ENCODE assay signal across 8 mouse cellular contexts in the genomic region with DNA sequence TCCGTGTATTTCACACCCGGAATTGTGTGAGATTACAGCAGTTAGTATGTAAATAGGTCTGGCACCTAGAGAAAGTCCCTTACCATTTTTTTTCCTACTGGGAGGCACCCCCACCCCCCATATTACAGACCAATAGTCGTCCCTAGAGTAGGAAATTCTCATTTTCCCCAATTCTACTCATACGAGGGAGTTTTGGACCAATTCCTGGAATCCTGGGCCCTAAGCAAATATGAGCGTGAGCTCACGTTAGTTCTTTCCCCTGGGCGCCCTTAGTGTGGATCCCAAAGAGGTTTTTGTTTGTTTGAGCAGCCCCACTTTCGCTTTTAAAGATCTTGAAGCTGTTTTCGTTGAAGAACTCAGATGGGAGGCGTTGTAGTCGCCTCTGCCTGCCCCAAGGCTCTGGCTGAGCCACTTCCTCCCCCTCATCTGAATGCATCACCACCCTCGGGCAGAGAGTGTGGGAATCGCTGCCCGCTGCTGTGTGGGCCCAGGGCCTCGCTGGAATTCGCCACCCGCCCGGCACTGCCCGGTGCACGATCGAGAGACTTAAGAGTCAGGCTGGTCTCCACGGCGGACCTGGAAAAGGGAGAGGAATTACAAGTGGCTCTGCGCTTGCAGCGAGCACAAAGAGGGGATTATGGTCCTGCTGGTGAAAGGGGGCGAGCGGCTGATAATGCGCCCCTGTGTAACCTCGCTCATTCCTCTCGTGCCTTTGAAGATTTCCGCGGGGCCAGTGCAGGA.
DNase-seq lines count a peak whose midpoint lies in the region; ATAC-seq lines count a peak whose summit lies in the region.

No protein-coding gene starts in this region.

- peak; percentile 91 for ATAC-seq in granulocyte monocyte progenitor cell, adult 5-6 weeks (replicated peaks; ENCODE audit: poor library complexity, severe bottlenecking)
- ATAC-seq in limb, embryonic 12.5 days (ENCODE audit: insufficient number of reproducible peaks, insufficient read depth, low FRiP score, low TSS enrichment, low read depth): peak; percentile 63; the same call in 1 of the 2 replicates
- ATAC-seq in midbrain, embryonic 13.5 days: peak; percentile 98

- H3K4me3 ChIP-seq in limb, embryonic 12.5 days (replicated peaks): peak overlapping the region; percentile 40
- H3K4me3 ChIP-seq in midbrain, embryonic 13.5 days (replicated peaks): peak overlapping the region; percentile 36

- no peaks in the 10 kb centered on the region for H3K27me3 ChIP-seq in limb, embryonic 12.5 days
- H3K27me3 ChIP-seq in midbrain, embryonic 13.5 days: no peaks in the 10 kb centered on the region

- H3K36me3 ChIP-seq in limb, embryonic 12.5 days: no peaks in the 10 kb centered on the region
- no peaks in the 10 kb centered on the region for H3K36me3 ChIP-seq in midbrain, embryonic 13.5 days

- peak overlapping the region; percentile 82 for H3K27ac ChIP-seq in limb, embryonic 12.5 days
- H3K27ac ChIP-seq in midbrain, embryonic 13.5 days: peak overlapping the region; percentile 79

- no peaks in the 10 kb centered on the region for H3K9me3 ChIP-seq in limb, embryonic 12.5 days
- H3K9me3 ChIP-seq in midbrain, embryonic 13.5 days: no peaks in the 10 kb centered on the region

- H3K4me1 ChIP-seq in limb, embryonic 12.5 days (replicated peaks): peaks cover 17% of the 10 kb centered on the region
- H3K4me1 ChIP-seq in midbrain, embryonic 13.5 days (replicated peaks): peaks cover 24% of the 10 kb centered on the region

- peak overlapping the region; percentile 66 for H3K4me2 ChIP-seq in limb, embryonic 12.5 days
- peak overlapping the region; percentile 58 for H3K4me2 ChIP-seq in midbrain, embryonic 13.5 days (replicated peaks)

- 4% methylated on average over 32 of the region's 32 CpGs for WGBS in limb, embryonic 12.5 days
- 1% methylated on average over 32 of the region's 32 CpGs for WGBS in midbrain, embryonic 13.5 days

- peak overlapping the region; percentile 55 for H3K9ac ChIP-seq in limb, embryonic 12.5 days (replicated peaks)
- H3K9ac ChIP-seq in midbrain, embryonic 13.5 days (replicated peaks): peak overlapping the region; percentile 59

- DNase-seq in heart, adult 11 months: peak; percentile 95
- DNase-seq in heart, postnatal 25 days (ENCODE audit: low spot score): no peak
- DNase-seq in embryo, embryonic 10.5 days (ENCODE audit: low spot score): peak; percentile 75
- peak; percentile 53 for DNase-seq in kidney, adult 18-20 months
- DNase-seq in spleen, postnatal 10 days (ENCODE audit: low spot score in 2 of 2): peak; percentile 29 to 40

- intact Hi-C loops in heart, postnatal 25 days (cut with DNase I): loop anchor here (5.0 kb wide), 2 partner anchors 71 to 104 kb away; a partner anchor contains a TSS
